Mouse (Mus musculus) neural tube, embryonic 12.5 days (tissue): Measurements from ENCODE around the gene Rundc1. TPM values are rescaled to one million over a fixed set of nuclear protein-coding genes. Genes with fewer than 3 reads are reported as not detected.
"Not testable (repeated sequence)": the region's sequence is repeated elsewhere in the genome, so short reads cannot be mapped to it uniquely, and the experiment has no call there.

Experiments used
- ATAC-seq: fragments of 200-750 bp; cut with Nextera tagmentation; 2 replicates; pipeline ENCODE4 v1.8.0; 2017; ENCODE audit warnings: low read depth, mild to moderate bottlenecking, moderate TSS enrichment, moderate library complexity; ENCODE audit not compliant: low FRiP score
- H3K27ac ChIP-seq: fragments of 300-500 bp; sonication (generic); 2 replicates; pipeline ENCODE4 v1.5.1; 2016
- H3K27me3 ChIP-seq: fragments of 300-500 bp; sonication (generic); replicated peaks from 2 replicates; pipeline ENCODE4 v1.6.1; 2016; ENCODE audit warnings: mild to moderate bottlenecking
- H3K36me3 ChIP-seq: fragments of 300-500 bp; sonication (generic); 2 replicates; pipeline ENCODE4 v1.6.1; 2016; ENCODE audit warnings: mild to moderate bottlenecking
- H3K4me1 ChIP-seq: fragments of 300-500 bp; sonication (generic); 2 replicates; pipeline ENCODE4 v1.6.1; 2016
- H3K4me2 ChIP-seq: fragments of 300-500 bp; sonication (generic); replicated peaks from 2 replicates; pipeline ENCODE4 v1.6.1; 2016; ENCODE audit warnings: mild to moderate bottlenecking
- H3K4me3 ChIP-seq: fragments of 300-500 bp; sonication (generic); 2 replicates; pipeline ENCODE4 v1.5.1; 2016
- H3K9ac ChIP-seq: fragments of 300-500 bp; sonication (generic); 2 replicates; pipeline ENCODE4 v1.6.1; 2016; ENCODE audit warnings: mild to moderate bottlenecking
- H3K9me3 ChIP-seq: fragments of 300-500 bp; sonication (generic); 2 replicates; pipeline ENCODE4 v1.6.1; 2016; ENCODE audit warnings: mild to moderate bottlenecking
- WGBS: fragments of 180-500 bp; shearing (Covaris S2); methylation state at CpG from one replicate; pipeline ENCODE4 v1.1.7; 2016; 5-methylcytosine and 5-hydroxymethylcytosine counted together
- polyA plus RNA-seq: library from polyadenylated mRNA; unstranded; fragments of >200 nt; fragmentation: Nextera tagmentation; extraction: Ambion mirVana; gene quantifications from 2 replicates; pipeline ENCODE4 v1.2.1, GENCODE M21; 2016

Gene Rundc1
- polyA plus RNA-seq, 1 experiment from 2014 or later = 29.0 TPM

- Histone ChIP-seq H3K9ac (no peak overlapping the region), H3K9me3 (no peaks in the 10 kb centered on the region), H3K27ac (no peak overlapping the region), H3K4me2 (peak overlapping the region; percentile 90; the same call in 1 of the 2 replicates), H3K27me3 (no peaks in the 10 kb centered on the region), H3K4me3 (no peak overlapping the region), H3K4me1 (peaks cover 38% of the 10 kb centered on the region), H3K36me3 (peaks cover 55% of the 10 kb centered on the region)
- whole genome bisulfite sequencing = 69% methylated on average over 14 of the region's 14 CpGs
- no peak for ATAC-seq
Measured at GRCm38 (mm10) chr11:101462141-101462540, 37.3 kb downstream of the Rundc1 start.

- Histone ChIP-seq H3K4me1 (peaks cover 41% of the 10 kb centered on the region), H3K27me3 (no peaks in the 10 kb centered on the region), H3K27ac (no peak overlapping the region), H3K9me3 (no peaks in the 10 kb centered on the region), H3K4me2 (peak overlapping the region; percentile 90), H3K9ac (no peak overlapping the region), H3K36me3 (peaks cover 49% of the 10 kb centered on the region), H3K4me3 (no peak overlapping the region)
- WGBS = 36% methylated on average over 13 of the region's 13 CpGs
- no peak for ATAC-seq
Measured at GRCm38 (mm10) chr11:101462583-101463440, 37.9 kb downstream of the Rundc1 start.

- no peak for ATAC-seq
- Histone ChIP-seq H3K4me1 (peaks cover 49% of the 10 kb centered on the region), H3K4me2 (peak within 1 kb of the TSS; percentile 90), H3K9ac (peak within 1 kb of the TSS; percentile 78), H3K9me3 (no peaks in the 10 kb centered on the region), H3K4me3 (peak within 1 kb of the TSS; percentile 85), H3K27ac (peak within 1 kb of the TSS; percentile 66), H3K36me3 (peaks cover 32% of the 10 kb centered on the region), H3K27me3 (no peaks in the 10 kb centered on the region)
- WGBS = 16% methylated on average over 12 of the region's 12 CpGs
Measured at GRCm38 (mm10) chr11:101464211-101465100, 39.6 kb downstream of the Rundc1 start, which contains the start of gene Rnd2. TSS of gene Rnd2 (plus strand) at chr11:101464999.

- Histone ChIP-seq H3K27ac (peak overlapping the region; percentile 66), H3K4me3 (peak overlapping the region; percentile 85), H3K36me3 (peaks cover 24% of the 10 kb centered on the region), H3K4me1 (peaks cover 54% of the 10 kb centered on the region), H3K9ac (peak overlapping the region; percentile 78), H3K4me2 (peak overlapping the region; percentile 90), H3K27me3 (no peaks in the 10 kb centered on the region), H3K9me3 (no peaks in the 10 kb centered on the region)
- ATAC-seq = peak; percentile 25
- under 1% methylated on average over 51 of the region's 51 CpGs for WGBS
Measured at GRCm38 (mm10) chr11:101465101-101465868, 40.4 kb downstream of the Rundc1 start.

- Histone ChIP-seq H3K36me3 (peaks cover 23% of the 10 kb centered on the region), H3K4me1 (peaks cover 57% of the 10 kb centered on the region), H3K27me3 (no peaks in the 10 kb centered on the region), H3K27ac (peak within 1 kb of the TSS; percentile 66), H3K4me3 (peak within 1 kb of the TSS; percentile 85), H3K4me2 (peak within 1 kb of the TSS; percentile 90), H3K9ac (peak within 1 kb of the TSS; percentile 78), H3K9me3 (no peaks in the 10 kb centered on the region)
- peak; percentile 60; the same call in 1 of the 2 replicates for ATAC-seq
- 2% methylated on average over 60 of the region's 60 CpGs for WGBS
Measured at GRCm38 (mm10) chr11:101465869-101466551, 41.1 kb downstream of the Rundc1 start, which contains the start of gene Vat1. TSS of gene Vat1 (minus strand) at chr11:101466230.

- WGBS = 68% methylated on average over 5 of the region's 5 CpGs
Measured at GRCm38 (mm10) chr11:101466552-101466950, 41.7 kb downstream of the Rundc1 start.

GRCm38 (mm10) chr11:101467477-101468262 lies 42.8 kb downstream of the Rundc1 start:
- peaks cover 66% of the 10 kb centered on the region for H3K4me1 ChIP-seq
- no peaks in the 10 kb centered on the region for H3K9me3 ChIP-seq
- WGBS = under 1% methylated on average over 54 of the region's 54 CpGs
- H3K4me2 ChIP-seq = peak overlapping the region; percentile 90
- peak overlapping the region; percentile 85 for H3K4me3 ChIP-seq
- H3K27ac ChIP-seq = peak overlapping the region; percentile 82
- H3K36me3 ChIP-seq = peaks cover 14% of the 10 kb centered on the region; the same call in 1 of the 2 replicates
- peak overlapping the region; percentile 86 for H3K9ac ChIP-seq
- ATAC-seq = peak; percentile 56
- no peaks in the 10 kb centered on the region for H3K27me3 ChIP-seq

More at GRCm38 (mm10) chr11:101466552-101466950, 41.7 kb downstream of the Rundc1 start:
- not testable (repeated sequence) for H3K27ac ChIP-seq, ATAC-seq, H3K27me3 ChIP-seq, H3K9ac ChIP-seq, H3K9me3 ChIP-seq
- Histone ChIP-seq H3K4me1 (peaks cover 62% of the 10 kb centered on the region), H3K4me2 (peak overlapping the region; percentile 90), H3K4me3 (peak overlapping the region; percentile 85), H3K36me3 (peaks cover 23% of the 10 kb centered on the region)

- H3K9ac ChIP-seq = peak overlapping the region; percentile 86
- H3K4me3 ChIP-seq = peak overlapping the region; percentile 85
- under 1% methylated on average over 30 of the region's 31 CpGs for WGBS
- peak; percentile 37; the same call in 1 of the 2 replicates for ATAC-seq
- H3K4me1 ChIP-seq = peaks cover 64% of the 10 kb centered on the region
- peaks cover 13% of the 10 kb centered on the region; the same call in 1 of the 2 replicates for H3K36me3 ChIP-seq
- H3K4me2 ChIP-seq = peak overlapping the region; percentile 90
- no peaks in the 10 kb centered on the region for H3K9me3 ChIP-seq
- H3K27ac ChIP-seq = peak overlapping the region; percentile 82
- no peaks in the 10 kb centered on the region for H3K27me3 ChIP-seq
Measured at GRCm38 (mm10) chr11:101468263-101468688, 43.4 kb downstream of the Rundc1 start.

GRCm38 (mm10) chr11:101468731-101469130 lies 43.8 kb downstream of the Rundc1 start:
- H3K9ac ChIP-seq = peak overlapping the region; percentile 86
- H3K36me3 ChIP-seq = peaks cover 13% of the 10 kb centered on the region; the same call in 1 of the 2 replicates
- H3K4me1 ChIP-seq = peaks cover 60% of the 10 kb centered on the region
- 3% methylated on average over 13 of the region's 13 CpGs for WGBS
- H3K4me3 ChIP-seq = peak overlapping the region; percentile 85
- no peaks in the 10 kb centered on the region for H3K27me3 ChIP-seq
- no peaks in the 10 kb centered on the region for H3K9me3 ChIP-seq
- peak overlapping the region; percentile 82; the same call in 1 of the 2 replicates for H3K27ac ChIP-seq
- no peak for ATAC-seq
- peak overlapping the region; percentile 90 for H3K4me2 ChIP-seq

- no peak for ATAC-seq
- no peaks in the 10 kb centered on the region for H3K9me3 ChIP-seq
- peak overlapping the region; percentile 90 for H3K4me2 ChIP-seq
- peak overlapping the region; percentile 86 for H3K9ac ChIP-seq
- H3K4me3 ChIP-seq = peak overlapping the region; percentile 85
- H3K27me3 ChIP-seq = no peaks in the 10 kb centered on the region
- H3K27ac ChIP-seq = no peak overlapping the region
- H3K36me3 ChIP-seq = peaks cover 13% of the 10 kb centered on the region; the same call in 1 of the 2 replicates
- 61% methylated on average over 4 of the region's 4 CpGs for WGBS
- peaks cover 56% of the 10 kb centered on the region for H3K4me1 ChIP-seq
Measured at GRCm38 (mm10) chr11:101469155-101469554, 44.3 kb downstream of the Rundc1 start.
